Mouse (Mus musculus) small intestine, adult 2 months (tissue): ENCODE results near the gene Tspyl1.

Experiments used
- CTCF ChIP-seq: fragments of 200-500 bp; IDR thresholded peaks from 2 replicates; pipeline ENCODE4 v1.5.1; 2012; ENCODE audit warnings: low read depth, mild to moderate bottlenecking, control low read depth, inconsistent platforms, low read length, moderate library complexity, mixed read lengths; ENCODE audit not compliant: insufficient replicate concordance, insufficient read length; ENCODE audit errors: extremely low read depth
- POLR2A ChIP-seq: fragments of 200-500 bp; IDR thresholded peaks from 2 replicates; pipeline ENCODE4 v1.6.1; 2012; ENCODE audit warnings: low read depth, mild to moderate bottlenecking, control low read depth, inconsistent platforms, low read length, moderate library complexity

DNA sequence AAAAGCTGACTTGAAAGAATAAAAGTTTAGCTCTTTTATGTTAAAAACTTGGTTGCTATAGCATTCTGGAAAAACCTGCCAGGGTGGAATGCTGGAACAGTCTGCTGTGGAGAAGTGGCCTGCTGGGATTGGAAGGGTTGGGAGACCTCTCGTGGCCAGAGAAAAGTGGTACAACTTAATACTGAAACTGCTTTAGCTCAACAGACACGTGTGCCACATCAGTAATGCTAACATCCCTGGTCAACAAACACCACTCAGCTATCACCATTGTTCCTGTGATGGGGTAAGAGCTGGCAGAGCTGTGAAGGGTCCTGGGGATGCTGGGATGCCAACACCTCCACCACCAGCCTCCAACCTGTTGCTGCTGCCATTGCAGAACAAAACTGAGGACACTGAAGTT, 46.3 kb downstream of the Tspyl1 start:
- TF ChIP-seq CTCF = peak; percentile 43; the same call in 1 of the 2 replicates
- TF ChIP-seq POLR2A = no peak
